Mouse (Mus musculus) heart, embryonic 14.5 days (tissue): Measurements from ENCODE around the gene Lysmd3. TPM values are rescaled to one million over a fixed set of nuclear protein-coding genes. Genes with fewer than 3 reads are reported as not detected.
"Not testable (repeated sequence)": the region's sequence is repeated elsewhere in the genome, so short reads cannot be mapped to it uniquely, and the experiment has no call there.

ENCODE experiments used
- ATAC-seq: fragments of 200-750 bp; cut with Nextera tagmentation; 2 replicates; pipeline ENCODE4 v1.8.0; 2017; ENCODE audit warnings: low read depth, moderate TSS enrichment; ENCODE audit not compliant: insufficient number of reproducible peaks, insufficient read depth, low FRiP score
- H3K27ac ChIP-seq, 2 experiments: fragments of 200-500 bp in 1 of 2; fragments of 300-500 bp in 1 of 2; sonication (generic) in 1 of 2; replicated peaks in 1 of 2; 2 replicates each; pipeline ENCODE4 v1.5.1; 2012 to 2014; ENCODE audit warnings: low read depth in 2 of 2, low read length in 2 of 2, control low read depth in 1 of 2, mild to moderate bottlenecking in 1 of 2, mixed read lengths in 1 of 2; ENCODE audit not compliant: control insufficient read depth in 1 of 2, insufficient read depth in 1 of 2
- H3K27me3 ChIP-seq: fragments of 300-500 bp; sonication (generic); 2 replicates; pipeline ENCODE4 v1.6.1; 2014; ENCODE audit warnings: mild to moderate bottlenecking, low read length, control low read depth; ENCODE audit not compliant: control insufficient read depth, insufficient read depth
- H3K36me3 ChIP-seq: fragments of 300-500 bp; sonication (generic); 2 replicates; pipeline ENCODE4 v1.6.1; 2014; ENCODE audit warnings: mild to moderate bottlenecking, control low read depth, low read length, mixed read lengths; ENCODE audit not compliant: control insufficient read depth, insufficient read depth
- H3K4me1 ChIP-seq, 2 experiments: fragments of 200-500 bp in 1 of 2; fragments of 300-500 bp in 1 of 2; sonication (generic) in 1 of 2; 2 replicates each; pipeline ENCODE4 v1.6.1; 2012 to 2014; ENCODE audit warnings: low read length in 2 of 2, control low read depth in 1 of 2, mixed read lengths in 1 of 2; ENCODE audit not compliant: control insufficient read depth in 2 of 2, insufficient read depth in 2 of 2
- H3K4me2 ChIP-seq: fragments of 300-500 bp; sonication (generic); 2 replicates; pipeline ENCODE4 v1.6.1; 2014; ENCODE audit warnings: mild to moderate bottlenecking, low read length
- H3K4me3 ChIP-seq, 2 experiments: fragments of 200-500 bp in 1 of 2; fragments of 300-500 bp in 1 of 2; sonication (generic) in 1 of 2; 2 replicates each; pipeline ENCODE4 v1.5.1; 2012 to 2014; ENCODE audit warnings: low read length in 2 of 2, mild to moderate bottlenecking in 2 of 2, control low read depth in 1 of 2, low read depth in 1 of 2, moderate library complexity in 1 of 2; ENCODE audit not compliant: control insufficient read depth in 1 of 2, insufficient read depth in 1 of 2
- H3K9ac ChIP-seq: fragments of 300-500 bp; sonication (generic); 2 replicates; pipeline ENCODE4 v1.6.1; 2014; ENCODE audit warnings: mild to moderate bottlenecking, low read length
- H3K9me3 ChIP-seq: fragments of 300-500 bp; sonication (generic); 2 replicates; pipeline ENCODE4 v1.6.1; 2016; ENCODE audit warnings: low read length, control low read depth; ENCODE audit not compliant: control insufficient read depth
- WGBS: fragments of 180-500 bp; shearing (Covaris S2); extraction: QIAGEN DNeasy Blood & Tissue Kit; methylation state at CpG from one replicate; pipeline ENCODE4 v1.1.7; 2014; 5-methylcytosine and 5-hydroxymethylcytosine counted together
- polyA plus RNA-seq: library from polyadenylated mRNA; unstranded; fragments of >200 nt; fragmentation: Nextera tagmentation; extraction: Ambion mirVana; gene quantifications from 2 replicates; pipeline ENCODE4 v1.2.1, GENCODE M21; 2014

Lysmd3 gene
- polyA plus RNA-seq = 24.9 and 25.9 TPM in 2 replicates

- Histone ChIP-seq H3K9me3 (no peaks in the 10 kb centered on the region), H3K9ac (peak within 1 kb of the TSS; percentile 79), H3K4me2 (peak within 1 kb of the TSS; percentile 79), H3K4me3 (peak within 1 kb of the TSS; percentile 78 to 91), H3K27me3 (no peaks in the 10 kb centered on the region), H3K4me1 (peaks cover 0 to 15% of the 10 kb centered on the region in 2 experiments; a peak in 2 of 4 replicates), H3K27ac (peak within 1 kb of the TSS; percentile 93 to 98), H3K36me3 (0 out of 2 replicates have a peak, but pooled peaks cover 3% of the 10 kb centered on the region)
- peak; percentile 100 for ATAC-seq
- under 1% methylated on average over 69 of the region's 73 CpGs for WGBS
Observed at GRCm38 (mm10) chr13:81657351-81658052, at the start of gene Lysmd3. TSS of gene Lysmd3 (plus strand) at chr13:81657663.

GRCm38 (mm10) chr13:81610349-81610748, 47.1 kb upstream of the Lysmd3 start:
- WGBS = 74% methylated on average over 4 of the region's 4 CpGs
- Histone ChIP-seq H3K36me3 (no peaks in the 10 kb centered on the region), H3K4me2 (no peak overlapping the region), H3K27me3 (no peaks in the 10 kb centered on the region), H3K27ac (no peak overlapping the region), H3K9me3 (no peaks in the 10 kb centered on the region), H3K4me1 (no peaks in the 10 kb centered on the region), H3K9ac (no peak overlapping the region), H3K4me3 (no peak overlapping the region)
- no peak for ATAC-seq

- not testable (repeated sequence) for H3K36me3 ChIP-seq, H3K27ac ChIP-seq, H3K4me2 ChIP-seq, ATAC-seq, H3K9me3 ChIP-seq, H3K27me3 ChIP-seq, H3K9ac ChIP-seq, H3K4me3 ChIP-seq, H3K4me1 ChIP-seq
- 23% methylated on average over 1 of the region's 1 CpGs for WGBS
Observed at GRCm38 (mm10) chr13:81627861-81628260, 29.6 kb upstream of the Lysmd3 start.

GRCm38 (mm10) chr13:81628631-81629190, 28.8 kb upstream of the Lysmd3 start:
- peaks cover 0 to 2% of the 10 kb centered on the region in 2 experiments; a peak in 1 of 4 replicates for H3K4me1 ChIP-seq
- H3K4me3 ChIP-seq = no peak overlapping the region
- ATAC-seq = no peak
- H3K4me2 ChIP-seq = no peak overlapping the region
- 64% methylated on average over 2 of the region's 2 CpGs for WGBS
- H3K9me3 ChIP-seq = no peaks in the 10 kb centered on the region
- no peak overlapping the region for H3K27ac ChIP-seq
- H3K27me3 ChIP-seq = peaks cover 9% of the 10 kb centered on the region
- no peaks in the 10 kb centered on the region for H3K36me3 ChIP-seq
- no peak overlapping the region for H3K9ac ChIP-seq

- Histone ChIP-seq H3K9ac (no peak overlapping the region), H3K4me1 (peaks cover 0 to 2% of the 10 kb centered on the region in 2 experiments; a peak in 1 of 4 replicates), H3K4me2 (no peak overlapping the region), H3K36me3 (no peaks in the 10 kb centered on the region), H3K27ac (no peak overlapping the region), H3K4me3 (no peak overlapping the region), H3K9me3 (no peaks in the 10 kb centered on the region), H3K27me3 (peaks cover 13% of the 10 kb centered on the region)
- whole genome bisulfite sequencing = 69% methylated on average over 3 of the region's 3 CpGs
- no peak for ATAC-seq
Observed at GRCm38 (mm10) chr13:81629395-81629794, 28.1 kb upstream of the Lysmd3 start.

GRCm38 (mm10) chr13:81630566-81630965, 26.9 kb upstream of the Lysmd3 start:
- H3K4me1 ChIP-seq = peaks cover 0 to 2% of the 10 kb centered on the region in 2 experiments; a peak in 1 of 4 replicates
- H3K27me3 ChIP-seq = peaks cover 13% of the 10 kb centered on the region
- H3K9me3 ChIP-seq = no peaks in the 10 kb centered on the region
- 67% methylated on average over 5 of the region's 5 CpGs for WGBS
- no peak overlapping the region for H3K9ac ChIP-seq
- no peak overlapping the region for H3K27ac ChIP-seq
- no peak for ATAC-seq
- H3K4me2 ChIP-seq = no peak overlapping the region
- H3K4me3 ChIP-seq = no peak overlapping the region
- no peaks in the 10 kb centered on the region for H3K36me3 ChIP-seq

GRCm38 (mm10) chr13:81632720-81633415, 24.6 kb upstream of the Lysmd3 start, which contains the start of gene Adgrv1:
TSS of gene Adgrv1 (minus strand) at chr13:81633154.
- under 1% methylated on average over 42 of the region's 42 CpGs for WGBS
- H3K27me3 ChIP-seq = peaks cover 13% of the 10 kb centered on the region
- peaks cover 0 to 2% of the 10 kb centered on the region in 2 experiments; a peak in 1 of 4 replicates for H3K4me1 ChIP-seq
- H3K4me2 ChIP-seq = peak within 1 kb of the TSS; percentile 78
- no peak within 1 kb of the TSS for H3K27ac ChIP-seq
- peak within 1 kb of the TSS; percentile 50 for H3K9ac ChIP-seq
- H3K9me3 ChIP-seq = no peaks in the 10 kb centered on the region
- ATAC-seq = peak; percentile 85
- peak within 1 kb of the TSS; percentile 45 to 49 for H3K4me3 ChIP-seq
- H3K36me3 ChIP-seq = no peaks in the 10 kb centered on the region
